Mouse (Mus musculus): ENCODE measurements at regions not wholly inside any gene's neighbourhood (a gene's known extent, or its start where the extent isn't known, plus 50 kb on each side); places are given as distances from the start of the nearest gene placed in this dataset.

DNA sequence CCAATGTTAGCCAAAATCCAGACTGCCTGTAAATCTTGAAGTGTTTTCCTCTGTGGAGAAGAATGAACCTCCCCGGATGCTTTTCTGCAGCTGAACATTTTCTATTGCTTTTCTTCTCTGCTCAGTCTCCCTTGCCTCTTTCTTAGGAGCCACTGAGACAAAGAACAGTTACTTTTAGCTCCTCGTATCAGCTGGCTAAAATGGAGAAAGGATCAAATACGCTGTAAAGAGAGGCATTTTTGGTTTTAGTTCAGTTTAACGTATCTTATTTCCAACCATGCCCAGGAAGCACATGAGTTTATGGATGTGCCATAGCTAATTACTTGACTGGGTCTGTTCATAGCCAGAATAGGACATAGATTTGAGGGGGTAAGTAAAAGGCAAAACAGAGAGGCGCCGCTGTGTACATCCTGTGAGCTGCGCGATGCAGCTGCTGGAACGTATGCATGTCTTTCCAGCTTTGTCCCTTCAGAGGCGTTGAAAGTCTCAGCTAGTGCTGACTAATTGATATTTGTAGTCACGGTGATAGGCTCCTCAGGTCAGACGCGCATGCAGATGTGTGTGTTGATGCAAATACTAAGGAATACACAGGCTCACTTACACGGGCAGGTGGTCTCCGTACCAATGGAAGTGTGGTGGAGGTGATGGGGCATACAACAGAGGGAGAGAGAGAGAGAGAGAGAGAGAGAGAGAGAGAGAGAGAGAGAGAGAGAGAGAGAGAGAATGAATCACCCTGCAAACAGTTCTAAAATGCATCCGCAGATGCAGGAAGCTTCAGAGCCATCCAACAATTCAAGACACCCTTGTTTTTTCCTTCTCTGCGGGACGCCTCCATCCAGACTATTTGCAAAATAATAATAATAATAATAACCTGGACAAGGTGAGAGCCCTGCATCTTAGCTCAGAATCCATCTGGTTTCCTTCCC is 216.5 kb upstream of the Ubash3b start:
- no peak for DNase-seq (ENCODE audit: low spot score)

DNA sequence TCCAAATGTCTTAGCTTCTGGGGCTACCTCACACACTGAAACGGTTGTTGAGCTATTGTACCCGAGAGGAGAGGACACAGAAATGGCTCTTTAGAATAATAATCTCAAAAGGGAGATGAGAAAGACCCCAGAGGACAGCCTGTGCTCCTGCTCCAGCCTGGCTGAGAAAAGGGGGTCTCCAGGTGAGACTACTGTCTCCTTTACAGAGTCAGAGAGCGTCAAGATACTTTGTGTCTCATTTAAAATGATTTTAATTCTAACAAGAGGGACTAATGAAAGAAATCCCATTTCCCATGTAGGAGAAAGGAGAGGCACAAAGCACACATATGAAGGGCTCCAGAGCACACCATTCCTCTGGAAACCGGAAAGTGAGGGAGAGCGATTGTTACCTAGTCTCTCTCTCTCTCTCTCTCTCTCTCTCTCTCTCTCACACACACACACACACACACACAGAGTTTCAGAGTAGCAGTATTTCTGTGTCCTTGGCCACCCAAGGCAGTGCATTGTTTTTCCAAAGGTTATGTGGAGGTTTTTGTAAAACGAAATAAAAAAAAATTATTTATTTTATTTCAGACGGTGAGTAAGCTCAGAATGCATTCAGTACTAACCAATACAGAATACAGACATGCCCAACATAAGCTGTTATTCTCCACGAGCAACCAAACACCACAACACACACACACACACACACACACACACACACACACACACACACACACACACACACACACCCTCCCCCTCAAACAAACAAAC is 215.6 kb upstream of the Ubash3b start:
- no peak for DNase-seq (ENCODE audit: low spot score)

DNA sequence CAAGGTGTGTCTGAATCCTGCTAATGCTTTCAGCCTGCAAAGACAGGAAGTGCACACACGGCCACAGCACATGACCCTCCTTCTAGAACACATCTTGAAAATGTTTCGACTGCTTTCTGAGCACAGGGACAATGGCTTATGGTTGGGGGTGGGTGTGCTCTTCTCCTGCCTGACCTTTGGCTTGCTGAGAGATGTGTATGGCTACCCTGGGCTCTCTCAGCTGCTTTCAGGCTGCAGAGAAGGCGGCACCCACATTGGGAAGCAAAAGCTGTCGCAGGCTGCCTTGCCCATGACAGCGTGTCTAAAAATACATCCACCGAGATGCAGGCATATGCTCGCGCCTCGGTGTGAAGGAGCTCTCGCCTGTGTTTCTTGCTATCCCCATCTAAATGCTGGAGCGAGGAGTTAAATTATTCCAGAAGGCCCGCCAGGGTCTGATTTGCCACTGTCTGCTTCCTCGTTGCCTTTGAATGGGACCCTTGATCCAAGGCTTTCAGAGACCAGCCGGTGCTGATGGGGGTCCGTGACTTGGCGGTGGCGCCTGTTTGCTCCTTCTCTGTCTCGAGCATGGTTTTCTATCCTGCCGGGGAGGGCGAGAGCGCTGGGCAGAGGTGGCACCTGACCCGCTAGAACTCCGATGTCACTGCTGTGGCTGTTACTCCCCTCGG is 214.6 kb upstream of the Ubash3b start:
- DNase-seq (ENCODE audit: low spot score), result no peak

DNA sequence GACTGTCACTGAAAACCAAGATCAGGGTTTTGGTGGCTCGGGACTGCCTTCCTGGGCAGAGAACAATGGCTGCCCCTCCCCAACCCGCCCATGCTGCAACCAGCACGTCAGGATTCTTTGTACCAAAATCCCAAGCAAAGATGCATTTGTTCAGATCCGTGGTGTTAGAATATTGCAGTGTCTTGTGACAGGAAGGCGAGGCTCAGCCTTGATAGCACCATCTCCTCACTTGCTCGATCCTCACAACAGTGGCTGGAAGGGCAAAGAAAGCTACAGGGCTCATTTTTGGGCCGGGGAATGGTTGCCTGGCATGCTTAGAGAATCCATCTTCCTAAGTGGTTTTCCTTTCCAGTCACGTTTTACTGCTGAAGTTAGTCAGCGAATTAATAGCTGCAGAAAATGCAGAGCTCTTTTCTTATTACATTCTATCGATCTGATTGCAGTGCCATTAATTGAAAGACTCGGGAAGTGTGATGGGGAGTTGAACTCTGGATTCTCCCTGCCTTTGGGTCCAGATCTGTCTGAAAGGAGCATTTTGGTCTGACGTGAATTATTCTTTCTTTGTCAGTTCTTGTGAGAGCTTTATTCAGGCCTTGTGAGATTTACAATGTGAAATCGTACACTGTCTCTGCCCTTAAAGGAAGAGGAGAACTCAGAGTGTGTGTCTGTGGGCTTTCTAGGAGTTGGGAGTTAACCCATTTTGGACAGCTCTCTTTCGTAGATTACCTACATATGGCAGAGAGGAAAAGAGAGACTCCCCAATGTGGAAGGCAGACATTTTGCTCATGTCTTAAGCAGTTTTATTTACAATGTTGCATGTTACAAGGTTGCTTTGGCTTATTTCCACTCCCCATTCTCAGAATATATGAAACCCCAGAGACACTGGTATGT is 213.3 kb upstream of the Ubash3b start:
- DNase-seq (ENCODE audit: low spot score), result no peak

GRCm38 (mm10) chr9:41366405-41366804 is 204.9 kb upstream of the Ubash3b start:
- no peak for DNase-seq (ENCODE audit: low spot score)

DNA sequence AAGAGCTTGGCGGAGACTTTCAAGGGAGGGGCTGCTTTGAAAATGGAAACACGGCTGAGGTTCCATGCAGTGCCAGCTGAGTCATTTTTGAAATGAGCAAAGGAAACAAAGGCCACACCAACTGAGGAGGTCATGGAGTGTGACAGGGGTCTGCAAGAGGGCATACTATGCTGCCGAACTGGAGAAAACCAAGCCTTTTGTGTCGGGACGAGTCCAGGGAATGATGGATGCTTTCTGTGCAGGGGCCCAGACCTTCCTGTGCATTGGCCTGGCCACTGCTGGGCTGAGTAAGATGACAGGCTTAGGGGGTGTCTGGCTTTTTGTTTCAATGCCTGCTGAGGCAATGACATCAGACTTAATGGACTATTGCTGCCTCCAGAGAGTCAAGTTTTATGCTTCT is 203.8 kb upstream of the Ubash3b start:
- DNase-seq (ENCODE audit: low spot score), result no peak

GRCm38 (mm10) chr9:41364442-41365250 is 203.1 kb upstream of the Ubash3b start:
- DNase-seq (ENCODE audit: low spot score), result no peak

DNA sequence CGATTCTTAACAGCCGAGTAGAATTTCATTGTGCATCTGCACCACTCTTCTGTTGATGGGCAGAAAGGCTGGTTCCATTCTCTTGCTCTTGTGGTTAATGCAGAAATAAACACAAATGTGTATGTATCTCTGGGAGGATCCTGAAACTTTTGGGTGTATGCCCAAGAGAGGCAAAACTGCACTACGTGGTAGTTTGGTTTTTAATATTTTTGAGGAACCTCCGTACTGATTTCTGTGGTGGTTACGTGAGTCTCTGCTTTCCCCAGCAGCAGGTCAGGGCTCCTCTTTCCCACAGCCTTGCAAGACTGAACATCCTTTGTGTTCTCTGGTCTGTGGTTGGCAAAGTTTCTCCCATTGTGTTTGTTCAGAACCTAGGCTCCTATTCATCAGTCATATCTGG is 198.9 kb upstream of the Ubash3b start:
- no peak for DNase-seq (ENCODE audit: low spot score)

DNA sequence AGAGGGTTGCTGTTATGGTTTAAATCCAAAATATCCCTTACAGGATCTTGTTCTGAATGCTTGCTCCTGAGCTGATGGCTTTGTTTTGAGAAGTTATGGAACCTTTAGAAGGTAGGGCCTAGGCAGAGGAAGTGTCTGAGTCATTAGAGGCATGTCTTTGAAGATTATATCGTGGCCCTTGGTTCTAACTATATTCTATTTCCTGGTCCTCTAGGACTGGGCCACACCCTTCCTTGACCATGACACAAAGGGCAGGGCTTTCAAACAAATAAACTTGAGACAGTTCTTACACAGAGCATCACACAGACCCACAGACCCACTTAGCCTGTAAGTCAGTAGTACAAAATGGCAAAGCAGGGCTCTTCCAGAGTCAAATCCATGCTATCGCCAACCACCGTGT is 197.8 kb upstream of the Ubash3b start:
- no peak for DNase-seq (ENCODE audit: low spot score)

- no peak for DNase-seq (ENCODE audit: low spot score)
These were observed 183.8 kb upstream of the Ubash3b start for GRCm38 (mm10) chr9:41345338-41345737.

DNA sequence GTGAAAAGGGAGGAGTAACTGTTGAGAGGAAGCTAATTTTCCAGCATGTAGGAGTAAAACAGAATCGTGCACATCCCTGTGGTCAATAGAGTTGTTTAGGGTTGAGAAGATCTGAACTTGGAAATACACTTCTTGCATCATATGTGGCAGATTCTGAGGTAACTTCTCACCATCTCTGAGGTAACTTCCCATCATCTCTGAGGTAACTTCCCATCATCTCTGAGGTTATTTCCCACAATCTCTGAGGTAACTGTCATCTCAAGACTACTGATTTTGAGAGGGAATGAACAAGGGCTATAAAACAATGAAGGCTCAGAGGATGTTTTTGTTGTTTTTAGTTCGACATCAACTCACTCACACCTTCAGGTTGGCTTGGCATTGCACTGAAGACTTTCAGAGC is 175.9 kb upstream of the Ubash3b start:
- no peak for DNase-seq (ENCODE audit: low spot score)

- DNase-seq (ENCODE audit: low spot score), result no peak
These were observed 175.3 kb upstream of the Ubash3b start for GRCm38 (mm10) chr9:41336801-41337200.

- no peak for DNase-seq (ENCODE audit: low spot score)
These were observed 173.2 kb upstream of the Ubash3b start for GRCm38 (mm10) chr9:41334462-41335241.

- DNase-seq (ENCODE audit: low spot score), result no peak
These were observed 172.0 kb upstream of the Ubash3b start for GRCm38 (mm10) chr9:41333526-41333925.

DNA sequence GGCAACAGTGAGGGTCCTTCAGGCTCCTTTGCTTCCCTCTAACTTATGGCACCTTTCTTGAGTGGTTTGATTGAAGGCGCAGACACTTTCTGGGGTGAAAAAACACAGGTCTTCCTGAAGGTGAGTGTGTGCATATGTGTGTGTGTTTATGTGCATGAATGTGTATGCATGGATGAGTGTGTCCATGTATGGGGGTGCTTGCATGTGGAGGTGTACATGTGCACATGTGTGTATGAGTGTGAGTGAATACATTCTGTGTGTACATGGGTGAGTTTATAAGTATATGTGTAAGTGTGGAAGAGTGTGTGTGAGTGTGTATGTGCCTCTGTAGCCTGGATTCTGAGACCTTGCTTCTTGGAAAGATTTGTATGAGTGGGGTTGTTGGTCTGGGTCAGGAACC is 167.5 kb upstream of the Ubash3b start:
- no peak for DNase-seq (ENCODE audit: low spot score)

- no peak for DNase-seq (ENCODE audit: low spot score)
These were observed 167.0 kb upstream of the Ubash3b start for GRCm38 (mm10) chr9:41328480-41328879.

DNA sequence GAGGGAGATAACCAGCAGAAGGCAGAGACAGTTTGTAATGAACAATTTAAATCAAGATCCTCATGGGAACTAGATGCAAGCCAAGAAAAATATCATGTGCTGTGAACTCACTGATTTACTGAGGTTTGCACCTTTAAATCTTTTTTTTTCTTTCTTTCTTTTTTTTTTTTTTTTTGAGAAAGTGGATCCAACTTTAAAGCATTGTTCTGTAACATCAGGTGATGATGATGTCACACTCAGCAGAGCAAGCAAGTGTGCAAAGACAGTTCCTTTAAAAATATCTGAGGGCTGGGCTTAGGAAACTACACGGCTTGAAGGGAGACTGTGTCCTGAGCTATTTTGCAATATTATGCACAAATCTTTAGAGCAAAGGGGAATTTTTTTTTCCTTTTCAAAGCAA is 166.6 kb upstream of the Ubash3b start:
- DNase-seq (ENCODE audit: low spot score), result no peak

DNA sequence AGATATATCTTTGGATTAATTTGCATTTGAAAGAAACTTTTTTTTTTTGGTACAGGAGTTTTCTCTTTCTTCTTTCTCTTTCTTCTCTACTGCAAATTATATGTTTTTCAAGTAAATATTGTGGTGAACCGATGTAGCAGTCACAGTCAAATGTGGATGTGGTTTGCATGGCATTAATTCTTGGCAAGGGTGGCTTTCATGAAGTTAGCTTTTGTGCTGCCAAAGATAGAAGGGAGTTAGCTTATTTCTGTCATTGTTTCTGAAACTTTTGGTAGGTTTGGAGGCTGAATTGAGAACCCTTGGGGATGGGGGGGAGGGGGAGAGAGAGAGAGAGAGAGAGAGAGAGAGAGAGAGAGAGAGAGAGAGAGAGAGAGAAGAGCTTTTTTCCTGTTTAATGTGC is 166.1 kb upstream of the Ubash3b start:
- DNase-seq (ENCODE audit: low spot score), result no peak

GRCm38 (mm10) chr9:41326772-41327560 is 165.5 kb upstream of the Ubash3b start:
- peak; percentile 36 for DNase-seq (ENCODE audit: low spot score)
